Mouse (Mus musculus) kidney, adult 8-10 months (tissue): Measurements from ENCODE around the gene Abi2.

Experiments used
- DNase-seq, 2 experiments: peaks; one replicate each; pipeline ENCODE4 v3.0.0; 2022

Abi2 gene

GRCm38 (mm10) chr1:60490510-60490909 lies 81.1 kb downstream of the Abi2 start:
- DNase-seq = no peak

GRCm38 (mm10) chr1:60492404-60492803 lies 83.0 kb downstream of the Abi2 start:
- DNase-seq = peak in 1 of 2 experiments; percentile 5

GRCm38 (mm10) chr1:60493421-60493820 lies 84.0 kb downstream of the Abi2 start:
- no peak for DNase-seq

GRCm38 (mm10) chr1:60503456-60503855 lies 94.0 kb downstream of the Abi2 start:
- DNase-seq = no peak

GRCm38 (mm10) chr1:60510584-60510983 lies 101.2 kb downstream of the Abi2 start:
- DNase-seq = no peak

- DNase-seq = no peak
Observed at GRCm38 (mm10) chr1:60530107-60530506, 120.7 kb downstream of the Abi2 start.

- no peak for DNase-seq
Observed at GRCm38 (mm10) chr1:60530636-60531035, 121.2 kb downstream of the Abi2 start.
